Mouse (Mus musculus): Measurements from ENCODE around the gene Cntn6.

Cntn6 gene

DNA sequence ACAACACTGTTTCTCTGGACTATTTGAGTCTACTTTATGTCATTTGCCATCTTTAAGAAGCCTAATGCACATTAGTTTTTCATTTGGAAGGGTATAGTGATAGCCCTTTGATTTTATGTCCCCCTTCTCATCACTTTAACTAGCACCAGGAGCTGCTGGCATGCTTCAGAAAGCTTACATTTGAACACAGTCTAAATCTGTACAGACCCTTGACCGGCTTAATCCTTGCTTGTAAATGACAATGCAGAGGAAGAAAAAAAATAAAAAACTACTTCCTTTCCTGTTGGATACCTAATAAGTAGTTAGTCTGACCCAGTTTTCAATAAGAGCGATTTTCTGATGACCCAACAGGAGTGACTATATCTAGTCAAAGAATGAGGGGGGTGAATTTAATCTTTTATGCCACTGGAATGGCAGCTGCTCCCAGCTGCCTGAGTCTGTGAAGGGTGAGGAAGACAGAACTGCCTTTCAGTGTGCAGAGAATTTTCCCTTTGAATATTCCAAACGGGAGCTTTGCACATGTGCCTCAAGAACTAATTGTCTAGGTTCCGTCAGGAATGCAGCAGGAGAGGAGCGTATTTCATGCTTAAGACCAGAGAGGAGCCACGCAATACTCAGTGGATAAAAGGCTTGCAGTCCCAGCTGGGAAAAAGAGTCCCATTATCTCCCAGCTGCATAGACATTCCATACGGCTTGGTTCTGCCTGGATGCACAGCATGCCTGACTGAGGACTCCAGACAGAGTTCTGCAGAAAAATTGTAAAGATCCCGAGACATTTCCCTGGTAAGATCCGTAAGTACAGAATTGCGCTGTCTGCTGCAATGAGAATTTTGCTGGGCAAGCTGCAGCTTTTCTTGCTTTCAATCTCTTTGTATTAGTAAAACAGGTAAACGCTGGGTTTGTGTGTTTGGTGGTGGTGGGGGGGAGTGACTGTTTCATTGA is at the start of gene Cntn6:
Cntn6 (plus strand) TSS at position 301 of the 942 bp plus-strand sequence.
- in situ Hi-C loops (cut with MseI, MboI) = no loop called here

GRCm38 (mm10) chr6:104443731-104444130 is 48.9 kb upstream of the Cntn6 start:
- in situ Hi-C loops (cut with MseI, MboI) = no loop called here

- in situ Hi-C loops (cut with MseI, MboI) = no loop called here
These were observed 21.9 kb upstream of the Cntn6 start for GRCm38 (mm10) chr6:104470706-104471105.

DNA sequence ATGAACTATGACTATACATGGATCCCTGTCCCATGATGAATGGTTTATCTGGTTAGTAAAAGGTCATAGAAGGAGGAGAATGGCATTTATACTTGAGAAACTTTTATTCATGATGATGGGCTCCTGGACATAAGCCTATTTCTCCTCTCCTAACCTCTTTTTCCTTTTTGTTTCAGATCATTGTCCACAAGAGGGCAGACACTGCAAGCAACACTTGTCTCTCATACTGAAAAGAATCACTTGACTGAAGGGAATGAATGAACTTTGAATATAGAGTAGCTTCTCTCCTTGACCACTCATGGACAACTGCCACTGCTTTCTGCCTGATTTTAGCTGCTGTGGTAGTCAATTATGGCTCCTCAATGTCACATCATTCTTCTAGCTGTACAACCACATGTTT is 13.3 kb upstream of the Cntn6 start:
- in situ Hi-C loops (cut with MseI, MboI) = no loop called here

DNA sequence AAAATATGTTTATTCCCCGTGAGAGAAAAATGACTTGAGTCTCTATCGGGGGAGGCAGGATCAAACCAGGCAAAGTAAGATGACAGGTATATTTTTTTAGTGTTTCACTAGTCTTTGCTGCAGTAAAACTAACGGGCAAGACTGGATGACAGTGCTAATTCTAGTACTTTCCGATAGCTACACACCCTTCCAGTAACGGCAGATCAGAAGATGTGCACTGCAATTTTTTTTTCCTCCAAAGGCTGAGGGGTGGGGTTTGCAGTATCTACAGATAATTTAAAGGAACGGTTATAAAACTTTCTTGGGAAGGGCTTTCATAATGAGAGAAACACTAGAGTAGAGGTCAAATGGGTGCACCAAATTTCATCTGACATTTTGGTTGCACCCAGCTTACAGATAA is 869 bp downstream of the Cntn6 start:
- in situ Hi-C loops (cut with MseI, MboI) = no loop called here

DNA sequence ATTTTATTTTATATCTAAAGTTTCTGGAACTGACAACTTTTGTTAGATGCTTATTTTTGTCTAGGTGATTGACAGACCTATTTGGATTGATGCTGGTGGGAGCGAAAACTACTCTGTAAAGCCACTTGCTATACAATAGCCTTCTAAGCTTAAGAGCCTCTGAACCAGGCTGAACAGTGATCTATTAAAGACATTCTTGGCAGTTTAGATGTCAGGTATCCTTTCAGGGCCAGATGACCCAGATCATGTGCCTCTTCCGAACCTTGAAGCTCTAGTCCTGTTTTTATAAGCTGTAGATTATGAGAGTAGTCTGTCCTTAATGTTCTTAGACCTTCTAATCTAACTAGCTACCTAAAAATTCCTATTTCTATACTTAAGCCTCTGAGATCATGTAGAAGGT is 3.2 kb downstream of the Cntn6 start:
- in situ Hi-C loops (cut with MseI, MboI) = no loop called here

- in situ Hi-C loops (cut with MseI, MboI) = no loop called here
These were observed 71.4 kb downstream of the Cntn6 start for GRCm38 (mm10) chr6:104563993-104564392.

DNA sequence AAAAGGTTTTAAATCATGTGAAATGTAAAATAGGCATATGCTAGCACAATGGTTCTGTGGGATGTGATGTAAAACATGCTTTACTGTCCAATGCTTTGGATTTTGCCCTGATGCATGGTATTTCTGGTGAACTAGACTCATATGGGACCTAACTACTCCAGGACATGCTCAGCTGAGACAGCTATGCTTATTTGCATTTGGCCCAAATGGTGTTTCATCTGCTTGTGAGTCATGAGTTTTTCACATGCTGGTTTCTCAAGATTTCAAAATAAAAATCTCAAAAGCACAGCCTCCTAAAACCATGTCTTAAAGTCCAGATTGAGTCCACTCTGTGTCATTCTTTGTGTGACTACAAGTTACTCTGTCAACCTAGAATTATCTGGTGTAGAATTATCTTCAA is 77.0 kb downstream of the Cntn6 start:
- in situ Hi-C loops (cut with MseI, MboI) = no loop called here

GRCm38 (mm10) chr6:104588028-104588427 is 95.4 kb downstream of the Cntn6 start:
- in situ Hi-C loops (cut with MseI, MboI) = no loop called here

- in situ Hi-C loops (cut with MseI, MboI) = no loop called here
These were observed 108.3 kb downstream of the Cntn6 start for GRCm38 (mm10) chr6:104600838-104601397.

- in situ Hi-C loops (cut with MseI, MboI) = no loop called here
These were observed 110.3 kb downstream of the Cntn6 start for GRCm38 (mm10) chr6:104602894-104603293.

DNA sequence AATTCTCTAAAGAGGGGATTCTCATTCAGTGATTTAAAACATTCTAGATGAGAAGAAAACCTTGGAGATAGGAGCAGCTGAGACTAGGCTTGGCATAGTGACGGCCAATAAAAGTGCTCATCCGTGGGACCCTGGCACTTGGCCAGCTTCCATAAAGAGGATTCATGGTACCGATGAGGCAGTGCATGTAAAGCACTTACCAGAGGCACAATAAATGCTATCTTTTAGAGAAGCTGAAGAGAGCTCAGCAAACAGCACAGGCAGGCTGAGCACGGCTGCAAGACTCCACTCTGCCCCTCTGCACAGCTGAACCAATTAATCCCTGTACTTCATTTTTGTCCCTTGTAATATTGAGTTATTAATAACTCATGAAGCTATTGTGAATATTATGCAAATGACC is 110.8 kb downstream of the Cntn6 start:
- in situ Hi-C loops (cut with MseI, MboI) = no loop called here

DNA sequence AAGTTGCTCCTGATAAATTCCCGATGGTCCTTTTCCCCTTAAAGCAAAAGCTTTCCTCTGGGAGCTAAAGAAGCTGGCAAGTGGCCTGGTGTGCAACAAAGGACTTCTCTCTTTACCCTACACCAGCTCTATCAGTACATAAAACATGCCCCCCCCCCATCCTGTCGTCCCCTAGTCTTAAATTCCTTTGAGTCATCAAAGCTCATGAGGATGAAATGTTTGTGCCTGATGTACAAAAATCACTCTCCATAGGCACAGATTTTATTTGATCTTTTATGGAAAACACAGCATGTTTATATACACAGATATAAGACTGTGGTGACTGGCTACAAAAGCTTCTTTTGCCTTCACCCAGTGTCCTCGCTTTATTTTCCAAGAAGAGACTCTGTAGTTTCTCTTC is 112.6 kb downstream of the Cntn6 start:
- in situ Hi-C loops (cut with MseI, MboI) = no loop called here

- in situ Hi-C loops (cut with MseI, MboI) = no loop called here
These were observed 160.9 kb downstream of the Cntn6 start for GRCm38 (mm10) chr6:104653518-104653917.

GRCm38 (mm10) chr6:104668701-104669100 is 176.1 kb downstream of the Cntn6 start:
- in situ Hi-C loops (cut with MseI, MboI) = no loop called here

DNA sequence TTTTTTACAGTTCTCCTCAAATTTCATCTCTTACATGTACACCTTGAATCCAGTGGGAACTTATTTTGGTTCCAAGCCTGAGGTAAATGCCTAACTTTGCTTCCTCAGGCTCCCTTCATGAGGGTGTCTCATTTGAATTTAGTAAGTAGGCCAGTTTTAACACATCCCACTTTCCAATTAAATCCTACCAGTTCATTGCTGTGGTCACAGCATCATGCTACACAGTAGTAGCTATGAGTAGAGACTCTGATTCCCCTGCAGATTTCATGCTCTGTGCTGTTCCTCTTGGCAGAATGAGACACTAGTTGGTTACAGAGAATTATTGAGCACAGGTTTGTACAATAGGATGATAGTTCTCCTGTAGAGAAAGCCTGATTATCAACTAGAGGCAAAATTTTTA is 181.7 kb downstream of the Cntn6 start:
- in situ Hi-C loops (cut with MseI, MboI) = no loop called here

GRCm38 (mm10) chr6:104679809-104680495 is 187.4 kb downstream of the Cntn6 start:
- in situ Hi-C loops (cut with MseI, MboI) = no loop called here

- in situ Hi-C loops (cut with MseI, MboI) = no loop called here
These were observed 195.4 kb downstream of the Cntn6 start for GRCm38 (mm10) chr6:104687980-104688379.

- in situ Hi-C loops (cut with MseI, MboI) = no loop called here
These were observed 196.0 kb downstream of the Cntn6 start for GRCm38 (mm10) chr6:104688439-104689125.

GRCm38 (mm10) chr6:104728571-104728970 is 236.0 kb downstream of the Cntn6 start:
- in situ Hi-C loops (cut with MseI, MboI) = no loop called here

DNA sequence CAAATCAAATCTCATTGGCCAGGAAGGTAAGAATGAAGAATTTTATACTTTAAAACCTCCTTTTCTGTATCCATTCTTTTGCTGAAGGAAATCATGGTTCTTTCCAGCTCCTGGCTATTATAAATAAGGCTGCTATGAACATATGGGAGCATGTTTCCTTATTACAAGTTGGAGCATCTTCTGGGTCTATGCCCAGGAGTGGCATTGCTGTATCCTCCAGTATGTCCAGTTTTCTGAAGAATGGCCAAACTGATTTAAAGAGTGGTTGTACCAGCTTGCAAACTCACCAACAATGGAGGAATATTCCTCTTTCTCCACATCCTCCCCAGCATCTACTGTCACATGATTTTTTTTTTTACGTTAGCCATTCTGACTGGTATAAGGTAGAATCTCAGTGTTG is 241.7 kb downstream of the Cntn6 start:
- in situ Hi-C loops (cut with MseI, MboI) = no loop called here

DNA sequence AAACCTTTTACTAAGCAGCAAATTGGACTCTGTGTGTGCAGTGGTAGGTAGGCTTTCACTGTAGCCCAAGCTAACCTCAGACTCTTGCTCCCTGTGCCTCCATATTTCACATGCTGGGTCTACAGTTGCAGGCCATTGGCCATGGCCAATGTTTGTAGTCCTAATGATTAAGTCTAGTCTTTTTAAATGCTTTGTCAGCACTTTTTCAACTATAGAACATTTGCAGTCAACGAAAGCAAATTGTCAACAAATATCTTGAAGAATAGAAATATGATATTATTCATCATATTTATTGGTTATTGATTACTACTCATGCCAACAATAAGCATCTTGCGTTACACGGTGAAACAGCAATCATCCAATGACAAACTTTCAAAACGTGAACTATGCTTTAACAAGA is 246.4 kb downstream of the Cntn6 start:
- in situ Hi-C loops (cut with MseI, MboI) = no loop called here

Measured in mouse trophoblast stem cell (cell line).